Mouse (Mus musculus) liver, embryonic 15.5 days (tissue): ENCODE results near the gene Cip2a. TPM values are rescaled to one million over a fixed set of nuclear protein-coding genes. Genes with fewer than 3 reads are reported as not detected.

ENCODE experiments used
- ATAC-seq: fragments of 200-750 bp; cut with Nextera tagmentation; 2 replicates; pipeline ENCODE4 v1.8.0; 2017; ENCODE audit warnings: moderate number of reproducible peaks, mild to moderate bottlenecking, moderate library complexity; ENCODE audit not compliant: insufficient read depth
- H3K27ac ChIP-seq: fragments of 300-500 bp; sonication (generic); replicated peaks from 2 replicates; pipeline ENCODE4 v1.5.1; 2015; ENCODE audit warnings: mild to moderate bottlenecking, inconsistent platforms
- H3K27me3 ChIP-seq: fragments of 300-500 bp; sonication (generic); 2 replicates; pipeline ENCODE4 v1.6.1; 2015; ENCODE audit warnings: mild to moderate bottlenecking, inconsistent platforms
- H3K36me3 ChIP-seq: fragments of 300-500 bp; sonication (generic); replicated peaks from 2 replicates; pipeline ENCODE4 v1.6.1; 2015; ENCODE audit warnings: moderate library complexity, mild to moderate bottlenecking, inconsistent platforms
- H3K4me1 ChIP-seq: fragments of 300-500 bp; sonication (generic); replicated peaks from 2 replicates; pipeline ENCODE4 v1.6.1; 2015; ENCODE audit warnings: inconsistent platforms
- H3K4me2 ChIP-seq: fragments of 300-500 bp; sonication (generic); 2 replicates; pipeline ENCODE4 v1.6.1; 2015; ENCODE audit warnings: moderate library complexity, mild to moderate bottlenecking, inconsistent platforms
- H3K4me3 ChIP-seq: fragments of 300-500 bp; sonication (generic); replicated peaks from 2 replicates; pipeline ENCODE4 v1.5.1; 2015; ENCODE audit warnings: mild to moderate bottlenecking, inconsistent platforms
- H3K9ac ChIP-seq: fragments of 300-500 bp; sonication (generic); 2 replicates; pipeline ENCODE4 v1.6.1; 2015; ENCODE audit warnings: moderate library complexity, mild to moderate bottlenecking, inconsistent platforms
- H3K9me3 ChIP-seq: fragments of 300-500 bp; sonication (generic); replicated peaks from 2 replicates; pipeline ENCODE4 v1.6.1; 2016; ENCODE audit warnings: inconsistent platforms
- WGBS: fragments of 180-500 bp; shearing (Covaris S2); methylation state at CpG from one replicate; pipeline ENCODE4 v1.1.7; 2015; ENCODE audit warnings: mixed read lengths; ENCODE audit not compliant: insufficient replicate concordance; 5-methylcytosine and 5-hydroxymethylcytosine counted together
- polyA plus RNA-seq: library from polyadenylated mRNA; unstranded; fragments of >200 nt; fragmentation: Nextera tagmentation; extraction: Ambion mirVana; gene quantifications from 2 replicates; pipeline ENCODE4 v1.2.1, GENCODE M21; 2015

The Cip2a gene
- polyA plus RNA-seq, 1 experiment from 2014 or later, result 16.4 TPM

DNA sequence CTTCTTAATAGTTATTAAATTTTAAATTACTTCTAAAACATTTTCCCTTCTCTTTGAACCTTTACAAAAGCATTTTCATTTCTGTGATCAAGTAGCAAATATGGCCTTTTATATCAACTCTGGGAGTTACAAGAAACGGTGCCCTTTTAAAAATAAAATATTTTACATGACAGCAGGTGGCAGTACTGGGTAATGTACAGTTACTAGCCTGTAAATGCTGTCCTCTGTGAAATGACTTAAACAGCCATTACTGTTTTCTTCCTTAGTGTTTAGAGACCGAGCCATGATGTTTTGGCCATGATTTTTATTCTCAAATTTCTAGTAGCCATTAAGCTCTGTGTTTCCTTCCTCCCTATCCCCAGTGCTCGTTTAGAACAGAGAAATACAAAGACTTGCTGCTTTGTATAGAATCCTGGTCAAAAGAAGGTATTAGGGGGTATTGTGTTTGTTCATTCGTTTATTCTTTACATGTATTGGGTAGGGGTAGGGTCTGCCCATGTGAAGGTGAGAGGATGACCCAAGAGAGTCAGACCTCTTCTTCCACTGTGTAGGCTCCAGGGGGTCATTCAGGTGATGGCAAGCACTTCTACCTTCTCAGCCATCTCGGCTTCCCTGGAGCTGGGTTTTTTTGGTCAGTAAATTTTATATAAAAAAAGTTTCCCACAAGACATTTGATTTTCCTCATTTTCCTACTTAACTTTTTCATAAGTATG lies 22.8 kb downstream of the Cip2a start:
- H3K9me3 ChIP-seq, result no peaks in the 10 kb centered on the region
- no peak overlapping the region for H3K4me2 ChIP-seq
- 74% methylated on average over 5 of the region's 5 CpGs for WGBS
- no peaks in the 10 kb centered on the region for H3K4me1 ChIP-seq
- ATAC-seq, result no peak
- no peak overlapping the region for H3K27ac ChIP-seq
- H3K36me3 ChIP-seq, result peaks cover 56% of the 10 kb centered on the region
- H3K27me3 ChIP-seq, result no peaks in the 10 kb centered on the region
- H3K4me3 ChIP-seq, result no peak overlapping the region
- no peak overlapping the region for H3K9ac ChIP-seq

DNA sequence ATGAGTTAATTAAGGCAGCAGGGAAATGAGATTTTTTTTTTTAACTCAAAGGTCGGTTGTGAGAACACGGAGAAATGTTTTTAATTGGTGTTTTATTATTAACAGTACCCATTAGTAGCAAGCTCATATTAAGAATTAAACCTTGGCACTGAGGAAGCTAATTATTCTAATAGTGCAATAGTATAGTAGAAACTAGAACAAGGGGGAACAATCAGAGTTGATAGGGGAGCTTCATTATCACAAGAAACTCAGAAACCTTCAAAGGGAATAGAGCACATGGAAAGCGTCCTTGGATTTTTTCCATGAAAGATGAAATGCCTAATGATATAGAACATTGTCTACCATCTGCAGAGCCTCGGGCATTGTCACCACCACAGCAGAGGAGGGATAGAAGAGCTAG lies 41.9 kb downstream of the Cip2a start:
- ATAC-seq, result no peak
- 56% methylated on average over 4 of the region's 4 CpGs for WGBS

DNA sequence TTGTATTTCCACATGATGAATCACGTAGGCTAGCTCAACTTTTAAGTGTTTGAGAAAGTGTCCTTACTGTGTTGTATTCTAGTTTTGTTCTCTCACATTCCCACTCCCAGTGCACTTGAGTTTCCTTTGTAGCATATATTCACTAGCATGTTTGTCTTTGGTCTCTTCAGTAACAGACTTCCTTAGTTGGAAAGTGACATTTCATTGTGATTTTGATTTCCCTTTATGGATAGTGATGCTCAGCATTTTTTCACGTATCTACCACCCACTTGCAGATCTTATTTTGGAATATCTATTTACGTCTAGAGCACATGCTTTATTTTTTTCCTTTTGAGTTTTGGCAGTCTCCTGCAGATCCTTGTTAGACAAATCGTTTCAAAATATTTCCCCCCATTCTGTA lies 43.8 kb downstream of the Cip2a start:
- Histone ChIP-seq H3K9ac (no peak overlapping the region), H3K4me3 (no peak overlapping the region), H3K27me3 (no peaks in the 10 kb centered on the region), H3K4me1 (no peaks in the 10 kb centered on the region), H3K27ac (no peak overlapping the region), H3K36me3 (no peaks in the 10 kb centered on the region), H3K4me2 (no peak overlapping the region), H3K9me3 (no peaks in the 10 kb centered on the region)
- ATAC-seq, result no peak
- WGBS, result 58% methylated on average over 4 of the region's 4 CpGs

More for the DNA sequence above, 41.9 kb downstream of the Cip2a start:
- no peak overlapping the region for H3K4me2 ChIP-seq
- H3K9ac ChIP-seq, result no peak overlapping the region
- no peaks in the 10 kb centered on the region for H3K27me3 ChIP-seq
- H3K27ac ChIP-seq, result no peak overlapping the region
- H3K9me3 ChIP-seq, result no peaks in the 10 kb centered on the region
- H3K4me1 ChIP-seq, result no peaks in the 10 kb centered on the region
- no peaks in the 10 kb centered on the region for H3K36me3 ChIP-seq
- no peak overlapping the region for H3K4me3 ChIP-seq

DNA sequence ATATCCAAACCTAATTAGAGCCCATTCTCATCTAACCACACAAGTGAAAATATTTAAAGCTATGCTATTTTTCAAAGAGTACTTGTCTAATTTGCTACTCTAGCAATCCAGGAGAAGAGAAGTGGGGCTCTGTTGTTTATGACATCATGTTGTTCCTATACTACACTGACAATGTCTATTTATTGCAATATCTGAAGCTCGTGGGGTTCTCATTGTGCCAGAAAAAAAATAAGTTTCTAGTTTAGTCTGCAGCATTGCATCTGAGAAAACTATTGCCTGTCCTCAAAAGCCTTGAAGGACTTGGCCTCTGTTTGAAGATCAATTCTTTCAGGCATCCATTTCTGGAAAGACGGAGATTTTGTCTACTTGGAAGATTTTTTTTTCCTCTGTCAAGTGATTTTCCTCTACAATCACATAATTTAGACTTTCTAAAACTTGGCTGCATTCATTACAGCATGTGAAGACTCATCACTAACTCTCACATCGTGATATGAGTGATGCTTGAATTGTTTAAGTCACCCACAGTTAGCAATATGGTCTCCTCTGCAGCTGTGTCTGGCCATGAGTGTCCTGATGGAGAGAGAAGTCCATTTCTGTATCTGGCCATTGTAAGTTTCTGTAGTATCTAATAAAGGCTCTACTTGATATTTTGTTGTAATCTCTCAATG lies 46.7 kb downstream of the Cip2a start:
- Histone ChIP-seq H3K27me3 (no peaks in the 10 kb centered on the region), H3K9ac (no peak overlapping the region), H3K36me3 (no peaks in the 10 kb centered on the region), H3K27ac (no peak overlapping the region), H3K4me2 (no peak overlapping the region), H3K9me3 (no peaks in the 10 kb centered on the region), H3K4me1 (no peaks in the 10 kb centered on the region), H3K4me3 (no peak overlapping the region)
- 52% methylated on average over 3 of the region's 3 CpGs for WGBS
- ATAC-seq, result no peak

DNA sequence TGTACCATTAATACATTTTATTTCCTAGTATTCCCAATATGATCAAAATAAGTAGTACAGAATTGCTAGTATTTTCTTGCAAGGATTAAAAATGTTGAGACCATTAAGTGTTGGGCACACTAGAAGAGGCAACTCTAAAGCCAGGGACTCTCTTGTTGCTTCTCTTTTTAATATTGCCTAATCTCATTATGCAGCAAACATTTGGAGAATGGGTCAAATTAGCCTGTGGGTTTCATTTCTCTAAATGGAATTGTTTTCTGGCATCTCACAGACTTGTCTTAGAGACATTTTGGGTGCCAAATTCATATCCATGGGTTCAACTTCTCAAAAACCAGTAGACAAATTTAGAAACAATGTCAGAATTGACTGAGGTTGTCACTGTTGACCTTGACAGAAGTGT lies 55.2 kb downstream of the Cip2a start:
- no peak overlapping the region for H3K27ac ChIP-seq
- no peak overlapping the region for H3K4me2 ChIP-seq
- H3K4me1 ChIP-seq, result no peaks in the 10 kb centered on the region
- H3K9me3 ChIP-seq, result no peaks in the 10 kb centered on the region
- ATAC-seq, result no peak
- no peaks in the 10 kb centered on the region for H3K27me3 ChIP-seq
- no peaks in the 10 kb centered on the region for H3K36me3 ChIP-seq
- no peak overlapping the region for H3K9ac ChIP-seq
- H3K4me3 ChIP-seq, result no peak overlapping the region

DNA sequence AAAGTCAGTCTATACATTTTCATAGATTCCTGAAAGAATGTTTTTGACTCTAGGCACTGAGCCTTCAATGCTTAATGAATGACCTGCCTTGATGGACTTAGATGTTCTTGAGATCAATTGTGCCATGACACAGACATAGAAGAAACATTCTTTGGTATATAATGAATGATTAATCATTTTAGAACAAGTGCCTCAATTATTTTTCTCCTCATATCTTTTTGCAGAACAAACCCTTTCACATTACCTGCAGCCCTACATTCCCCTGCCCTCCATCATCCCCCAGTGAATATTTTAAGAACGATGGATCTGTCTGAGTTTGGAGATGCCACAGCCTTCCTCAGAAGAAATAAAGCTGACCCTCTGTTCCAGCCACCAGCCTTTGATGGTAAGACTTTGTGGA lies 63.2 kb downstream of the Cip2a start, which contains the start of gene Myh15:
Gene Myh15, plus strand, starts transcription at position 301 of the 400 bp plus-strand sequence.
- no peaks in the 10 kb centered on the region for H3K4me1 ChIP-seq
- no peak within 1 kb of the TSS for H3K27ac ChIP-seq
- no peaks in the 10 kb centered on the region for H3K9me3 ChIP-seq
- H3K36me3 ChIP-seq, result no peaks in the 10 kb centered on the region
- WGBS, result 66% methylated on average over 1 of the region's 1 CpGs
- ATAC-seq, result no peak
- H3K27me3 ChIP-seq, result no peaks in the 10 kb centered on the region
- H3K4me2 ChIP-seq, result no peak within 1 kb of the TSS
- H3K9ac ChIP-seq, result no peak within 1 kb of the TSS
- no peak within 1 kb of the TSS for H3K4me3 ChIP-seq

Other genes starting within 250 kb of the Cip2a start
- gene Trat1, start 222.2 kb upstream of the Cip2a start, polyA plus RNA-seq, result not detected in 2 replicates
- not detected in 2 replicates for gene Retnlb, start 177.3 kb upstream of the Cip2a start, polyA plus RNA-seq
- gene Retnla, start 151.6 kb upstream of the Cip2a start, polyA plus RNA-seq, result not detected in 2 replicates
- gene Retnlg, start 121.6 kb upstream of the Cip2a start, polyA plus RNA-seq, result 12.3 and 17.4 TPM in 2 replicates
- 4.4 and 4.9 TPM in 2 replicates for gene Dzip3, start within 50 bp of the Cip2a start, polyA plus RNA-seq
- gene Myh15, start 63.3 kb downstream of the Cip2a start, polyA plus RNA-seq, result not detected in 2 replicates